8 mouse cellular contexts compared by ENCODE assay signal in the genomic region with DNA sequence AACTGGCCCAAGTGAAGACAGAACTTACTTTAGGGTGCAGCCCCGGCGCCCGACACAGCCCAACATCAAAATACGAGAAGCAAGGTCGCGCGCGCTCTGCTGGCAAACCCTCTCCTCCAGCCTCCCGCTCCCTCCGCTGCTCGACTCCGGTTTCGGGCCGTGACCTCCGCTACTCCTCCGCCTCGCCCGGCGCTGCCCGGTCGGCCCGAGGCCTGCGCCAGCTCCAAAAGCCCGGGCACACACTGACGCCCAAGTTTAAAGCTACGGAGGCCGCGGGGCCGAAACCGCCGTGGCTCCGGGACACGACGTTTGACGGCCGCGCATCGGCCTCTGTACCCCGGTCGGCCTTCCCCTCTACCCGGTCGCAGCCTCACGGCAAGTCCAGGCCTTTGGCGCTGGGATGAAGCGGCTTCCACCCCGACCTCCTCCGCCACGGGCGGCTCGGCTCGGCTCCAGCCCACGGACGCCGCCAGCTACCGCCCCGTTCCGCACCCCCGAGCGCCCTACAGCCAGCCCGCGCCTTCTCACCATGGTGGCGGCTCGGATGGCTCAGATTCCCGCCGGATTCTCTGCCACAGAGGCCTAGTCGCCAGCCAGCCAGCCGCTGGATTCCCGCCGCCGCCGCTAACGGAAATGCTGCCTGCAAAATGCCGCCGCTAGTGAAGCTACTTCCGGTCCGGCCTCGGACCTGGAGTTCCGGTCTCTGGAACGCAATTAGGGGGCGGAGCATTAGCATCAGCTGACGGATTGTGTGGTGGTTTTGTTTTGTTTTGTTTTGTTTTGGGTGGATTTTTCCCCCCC. TPM values are rescaled to one million over a fixed set of nuclear protein-coding genes. Genes with fewer than 3 reads are reported as not detected.
DNase-seq lines count a peak whose midpoint lies in the region; ATAC-seq and TF ChIP-seq lines count a peak whose summit lies in the region.

A gene (minus strand): TSS at position 698 of the 801 bp plus-strand sequence.

- H3K36me3 ChIP-seq in embryonic facial prominence, embryonic 15.5 days, result peaks cover 26% of the 10 kb centered on the region
- H3K36me3 ChIP-seq in kidney, embryonic 14.5 days (ENCODE audit: control insufficient read depth, insufficient read depth, low read length), result peaks cover 32% of the 10 kb centered on the region
- H3K36me3 ChIP-seq in limb, embryonic 15.5 days, result peaks cover 22% of the 10 kb centered on the region

- under 1% methylated on average over 81 of the region's 81 CpGs for WGBS in bone marrow, adult 2 months
- WGBS in embryonic facial prominence, embryonic 15.5 days, result under 1% methylated on average over 81 of the region's 81 CpGs
- under 1% methylated on average over 71 of the region's 81 CpGs for WGBS in kidney, embryonic 14.5 days
- WGBS in limb, embryonic 15.5 days, result under 1% methylated on average over 81 of the region's 81 CpGs

- no peak for TF ChIP-seq CTCF in bone marrow, adult 2 months (IDR thresholded peaks at IDR 0.05; ENCODE audit: control insufficient read depth, insufficient read depth, low read length)

- H3K27me3 ChIP-seq in embryonic facial prominence, embryonic 15.5 days, result no peaks in the 10 kb centered on the region
- H3K27me3 ChIP-seq in kidney, embryonic 14.5 days (ENCODE audit: control insufficient read depth, insufficient read depth, low read length), result no peaks in the 10 kb centered on the region
- no peaks in the 10 kb centered on the region for H3K27me3 ChIP-seq in limb, embryonic 15.5 days

- TF ChIP-seq POLR2A in bone marrow, adult 2 months (IDR thresholded peaks at IDR 0.05; ENCODE audit: borderline replicate concordance, control insufficient read depth, low read depth, low read length), result peak; percentile 60; the same call in 1 of the 2 replicates

- H3K4me1 ChIP-seq in bone marrow, adult 2 months (ENCODE audit: control insufficient read depth, insufficient read depth, low read length), result no peaks in the 10 kb centered on the region; the same call in 1 of the 2 replicates
- peaks cover 20% of the 10 kb centered on the region for H3K4me1 ChIP-seq in embryonic facial prominence, embryonic 15.5 days
- H3K4me1 ChIP-seq in kidney, embryonic 14.5 days (ENCODE audit: control insufficient read depth, insufficient read depth, low read length), result peaks cover 15% of the 10 kb centered on the region
- peaks cover 21% of the 10 kb centered on the region for H3K4me1 ChIP-seq in limb, embryonic 15.5 days

- H3K9me3 ChIP-seq in embryonic facial prominence, embryonic 15.5 days (replicated peaks), result no peaks in the 10 kb centered on the region
- H3K9me3 ChIP-seq in kidney, embryonic 14.5 days (ENCODE audit: control insufficient read depth, low read length), result no peaks in the 10 kb centered on the region
- no peaks in the 10 kb centered on the region for H3K9me3 ChIP-seq in limb, embryonic 15.5 days

- H3K27ac ChIP-seq in bone marrow, adult 2 months (ENCODE audit: control insufficient read depth, insufficient read depth, low read depth, low read length, poor library complexity), result peak within 1 kb of the TSS; percentile 85
- H3K27ac ChIP-seq in embryonic facial prominence, embryonic 15.5 days (replicated peaks), result peak within 1 kb of the TSS; percentile 97
- peak within 1 kb of the TSS; percentile 91 for H3K27ac ChIP-seq in kidney, embryonic 14.5 days (ENCODE audit: low read depth, low read length)
- peak within 1 kb of the TSS; percentile 96 for H3K27ac ChIP-seq in limb, embryonic 15.5 days

- peak; percentile 91 for ATAC-seq in embryonic facial prominence, embryonic 15.5 days (ENCODE audit: insufficient number of reproducible peaks, low FRiP score, low TSS enrichment, low read depth)
- peak; percentile 92 for ATAC-seq in kidney, embryonic 14.5 days (ENCODE audit: low FRiP score, low TSS enrichment)
- peak; percentile 85 for ATAC-seq in limb, embryonic 15.5 days (ENCODE audit: insufficient number of reproducible peaks, low FRiP score, low TSS enrichment, low read depth)

- H3K4me2 ChIP-seq in embryonic facial prominence, embryonic 15.5 days (replicated peaks), result peak within 1 kb of the TSS; percentile 76
- peak within 1 kb of the TSS; percentile 80 for H3K4me2 ChIP-seq in kidney, embryonic 14.5 days (replicated peaks; ENCODE audit: low read depth, low read length)
- peak within 1 kb of the TSS; percentile 72 for H3K4me2 ChIP-seq in limb, embryonic 15.5 days

- H3K4me3 ChIP-seq in bone marrow, adult 2 months (replicated peaks; ENCODE audit: control insufficient read depth, low read depth, low read length), result peak within 1 kb of the TSS; percentile 74
- H3K4me3 ChIP-seq in embryonic facial prominence, embryonic 15.5 days (replicated peaks), result peak within 1 kb of the TSS; percentile 97
- peak within 1 kb of the TSS; percentile 92 for H3K4me3 ChIP-seq in kidney, embryonic 14.5 days (ENCODE audit: low read length)
- peak within 1 kb of the TSS; percentile 98 for H3K4me3 ChIP-seq in limb, embryonic 15.5 days

- peak; percentile 91 for DNase-seq in 416B (ENCODE audit: low read depth)
- peak; percentile 84 to 90 for DNase-seq in heart, adult 9 months (ENCODE audit: low spot score in 2 of 2)
- peak; percentile 61 to 82 for DNase-seq in monocyte, adult 2 months (ENCODE audit: low read depth in 1 of 2, low spot score in 2 of 2)
- DNase-seq in spleen, postnatal 36 days (ENCODE audit: low spot score in 2 of 2), result peak; percentile 80 to 86

- peak within 1 kb of the TSS; percentile 100 for H3K9ac ChIP-seq in embryonic facial prominence, embryonic 15.5 days
- H3K9ac ChIP-seq in kidney, embryonic 14.5 days (ENCODE audit: low read depth, low read length), result peak within 1 kb of the TSS; percentile 99
- peak within 1 kb of the TSS; percentile 99 for H3K9ac ChIP-seq in limb, embryonic 15.5 days

RNA-seq across cellular contexts. Expression of the gene that starts here (rescaled TPM):
- polyA plus RNA-seq in bone marrow, adult 2 months (2011; ENCODE audit: insufficient read depth, insufficient read length, low replicate concordance, missing spikeins), result 103 and 113 TPM in 2 replicates
- polyA plus RNA-seq in embryonic facial prominence, embryonic 15.5 days (2015; fragmentation: Nextera tagmentation; extraction: Ambion mirVana), result 531 and 540 TPM in 2 replicates
- 753 and 776 TPM in 2 replicates for polyA plus RNA-seq in kidney, embryonic 14.5 days (2014; fragmentation: Nextera tagmentation; extraction: Ambion mirVana)
- 535 and 561 TPM in 2 replicates for polyA plus RNA-seq in limb, embryonic 15.5 days (2015; fragmentation: Nextera tagmentation; extraction: Ambion mirVana)

Comparison
In these comparisons a context has a peak if more than half of its experiments do, and no peak if none do; other contexts are left out.
1. Peak in every context shown above with its lines: DNase-seq, ATAC-seq, H3K4me3 ChIP-seq and H3K27ac ChIP-seq.